Mouse (Mus musculus) urinary bladder, postnatal 4 days (tissue): ENCODE results near the gene Gm28729.
"Not testable (repeated sequence)": the region's sequence is repeated elsewhere in the genome, so short reads cannot be mapped to it uniquely, and the experiment has no call there.

Source experiments
- DNase-seq, 2 experiments: peaks; one replicate each; pipeline ENCODE4 v3.0.0; 2021 to 2022; ENCODE audit warnings: low spot score in 2 of 2

The Gm28729 gene

GRCm38 (mm10) chr9:96521574-96521973 is 3.5 kb downstream of the Gm28729 start:
- DNase-seq, result not testable (repeated sequence)

GRCm38 (mm10) chr9:96517429-96517828 is 7.6 kb downstream of the Gm28729 start:
- DNase-seq, result no peak

DNA sequence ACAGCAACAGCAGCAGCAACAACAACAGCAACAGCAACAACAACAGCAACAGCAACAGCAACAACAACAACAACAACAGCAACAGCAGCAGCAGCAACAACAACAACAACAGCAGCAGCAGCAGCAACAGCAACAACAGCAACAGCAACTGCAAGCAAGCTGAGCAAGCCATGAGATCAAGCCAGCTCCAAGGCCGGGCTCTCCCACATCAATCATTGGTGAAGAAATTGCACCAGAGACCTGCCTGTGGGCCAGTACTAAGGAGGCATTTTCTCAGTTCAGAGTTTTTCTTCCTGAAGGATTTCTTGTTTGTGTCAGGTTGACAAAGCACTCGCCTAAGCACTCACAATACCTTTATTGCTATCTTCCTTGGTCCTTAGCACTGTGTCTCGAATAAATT is 8.3 kb downstream of the Gm28729 start:
- no peak for DNase-seq

DNA sequence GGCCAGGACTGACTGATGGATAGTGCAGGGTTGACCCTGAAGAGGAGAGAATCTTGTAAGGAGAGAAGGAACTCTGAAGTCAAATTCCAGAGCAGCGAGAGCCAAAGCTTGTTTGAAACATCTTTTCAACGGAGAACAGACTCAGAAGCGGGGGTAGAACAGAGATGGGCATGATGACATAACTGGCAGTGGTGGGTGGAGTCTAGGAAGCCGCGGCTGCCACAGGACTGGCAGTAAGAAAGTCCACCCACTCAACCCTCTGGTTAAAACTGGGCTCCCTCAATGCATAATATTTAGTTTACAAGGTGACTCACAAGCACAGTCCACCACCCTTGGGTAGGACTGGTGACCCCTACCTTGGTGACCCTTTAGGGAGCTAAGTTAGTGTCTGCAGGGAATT is 9.3 kb downstream of the Gm28729 start:
- DNase-seq, result no peak

GRCm38 (mm10) chr9:96514278-96514677 is 10.8 kb downstream of the Gm28729 start:
- no peak for DNase-seq

DNA sequence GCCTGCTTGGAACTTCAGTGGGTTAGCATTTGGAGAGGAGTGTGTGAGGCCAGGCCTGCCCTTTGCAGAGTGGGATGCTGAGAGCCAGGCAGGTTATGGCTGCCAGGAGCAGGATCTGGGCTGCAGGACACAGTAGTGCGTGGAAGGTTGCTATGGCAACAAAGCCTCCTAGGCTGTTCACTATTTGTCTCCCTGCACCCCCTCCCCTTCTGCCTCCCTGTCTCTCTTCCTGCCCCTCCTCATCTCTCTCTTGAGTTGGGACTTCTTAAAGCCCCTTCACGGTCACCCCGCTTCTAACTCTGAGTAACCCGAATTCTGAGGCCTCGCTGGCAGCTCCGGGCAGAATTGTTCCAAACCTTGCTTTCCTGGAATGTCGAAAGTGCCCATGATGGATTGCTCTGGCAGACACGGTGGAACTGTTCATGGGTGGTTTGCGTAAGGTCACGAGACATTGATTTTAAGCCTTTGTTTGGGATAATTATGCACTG is 19.0 kb downstream of the Gm28729 start:
- DNase-seq, result peak in 1 of 2 experiments; percentile 38

GRCm38 (mm10) chr9:96505156-96505555 is 19.9 kb downstream of the Gm28729 start:
- DNase-seq, result no peak

- DNase-seq, result no peak
Measured at GRCm38 (mm10) chr9:96504116-96504895, 20.8 kb downstream of the Gm28729 start.

DNA sequence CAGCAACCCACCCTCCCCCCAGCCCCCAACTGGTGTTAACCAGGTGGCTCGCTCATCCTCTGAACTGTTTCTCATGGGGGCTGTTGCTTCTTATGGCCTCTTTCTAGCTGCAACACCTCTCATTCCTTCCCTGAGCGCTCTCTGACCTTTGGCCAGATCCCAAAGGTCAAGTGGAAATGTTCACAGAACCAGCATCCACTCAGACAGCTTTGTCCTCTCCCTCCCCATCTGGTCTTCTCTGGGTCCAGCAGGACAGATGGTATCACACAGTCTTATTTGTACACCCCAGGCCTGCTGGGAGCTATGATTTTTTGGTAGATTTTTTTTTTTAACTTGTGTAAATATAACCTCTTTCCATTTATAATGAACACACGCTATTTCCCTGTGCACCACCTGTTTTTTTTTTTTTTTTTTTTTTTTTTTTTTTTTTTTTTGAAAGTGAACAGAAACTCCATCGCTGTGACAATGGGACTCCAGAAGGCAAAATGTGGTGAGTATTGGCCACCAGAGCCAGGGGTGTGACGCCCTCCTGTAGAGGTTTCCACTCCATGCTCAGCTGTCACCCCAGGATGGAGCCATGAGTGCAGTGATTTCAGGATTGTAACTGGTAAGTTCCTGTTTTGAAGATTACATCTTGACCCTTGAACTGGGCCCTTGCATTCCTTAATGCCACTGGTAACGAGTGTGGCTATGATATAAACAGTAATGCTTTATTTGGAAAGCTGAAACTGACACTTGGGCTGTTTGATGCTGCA is 22.0 kb downstream of the Gm28729 start:
- no peak for DNase-seq

GRCm38 (mm10) chr9:96501217-96501616 is 23.8 kb downstream of the Gm28729 start:
- no peak for DNase-seq

- no peak for DNase-seq
Measured at GRCm38 (mm10) chr9:96493212-96493611, 31.9 kb downstream of the Gm28729 start.

DNA sequence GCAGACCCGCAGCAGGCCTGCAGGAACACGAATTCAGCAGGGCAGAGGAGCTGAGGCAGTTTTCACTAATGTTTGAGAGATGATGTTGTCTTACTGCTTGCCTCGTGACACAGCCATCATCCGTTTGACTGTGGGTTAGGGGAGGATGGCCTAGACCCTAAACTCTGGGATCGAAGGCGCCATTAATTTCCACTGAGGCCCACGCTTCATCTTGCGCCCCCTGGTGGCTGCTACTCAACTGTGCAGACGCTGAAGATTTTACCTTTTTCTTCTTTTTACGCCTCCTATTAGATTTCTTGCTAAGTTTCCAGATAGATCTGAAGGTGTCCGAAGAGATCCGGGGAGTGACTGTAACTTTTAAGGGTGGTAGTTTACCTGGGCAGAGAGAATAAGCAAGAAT is 33.3 kb downstream of the Gm28729 start:
- DNase-seq, result no peak

GRCm38 (mm10) chr9:96487869-96488268 is 37.2 kb downstream of the Gm28729 start:
- DNase-seq, result not testable (repeated sequence)

DNA sequence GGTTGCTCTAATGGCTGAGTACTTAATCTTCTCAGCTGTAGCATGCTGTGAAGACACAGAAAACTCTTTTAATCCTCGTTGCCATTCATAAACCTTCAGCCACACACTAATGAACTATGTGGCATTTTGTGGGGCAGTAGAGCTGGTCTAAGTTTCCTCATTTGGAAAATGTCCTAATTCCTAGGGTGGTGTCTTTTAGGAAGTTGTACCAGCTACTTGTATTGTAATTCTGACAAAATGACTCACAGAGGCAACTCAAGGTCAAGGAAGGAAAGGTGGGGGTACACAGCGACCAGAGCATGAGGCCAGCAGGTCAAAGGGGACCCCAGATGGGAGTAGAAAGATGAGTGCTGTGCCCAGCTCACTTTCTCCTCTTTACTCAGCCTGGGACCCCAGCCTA is 41.4 kb downstream of the Gm28729 start:
- DNase-seq, result no peak

GRCm38 (mm10) chr9:96483028-96483427 is 42.0 kb downstream of the Gm28729 start:
- DNase-seq, result no peak

- DNase-seq, result peak; percentile 99 to 100
Measured at GRCm38 (mm10) chr9:96478071-96478888, 46.8 kb downstream of the Gm28729 start, which contains the start of gene Rnf7. Gene Rnf7, minus strand, starts transcription at chr9:96478675.

GRCm38 (mm10) chr9:96472356-96472755 is 52.7 kb downstream of the Gm28729 start:
- no peak for DNase-seq

DNA sequence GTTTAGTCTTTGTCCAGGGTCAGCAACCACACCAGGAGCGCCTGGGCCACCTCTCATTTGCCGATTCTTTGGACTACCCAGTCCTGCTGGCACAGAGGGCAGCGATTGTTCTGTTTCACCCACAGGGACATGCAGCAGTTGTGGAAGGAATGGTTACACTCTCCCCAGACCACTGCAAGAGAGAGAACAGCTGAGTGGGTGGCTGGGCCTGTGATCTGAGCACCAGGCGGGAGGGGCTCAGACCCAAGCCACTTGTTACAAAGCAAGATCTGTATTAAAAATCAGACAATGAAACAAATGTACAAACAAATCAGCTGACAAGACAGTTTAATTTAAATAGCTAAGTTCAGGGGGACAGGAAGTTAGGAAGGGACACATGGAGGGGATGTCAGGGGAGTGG is 53.4 kb downstream of the Gm28729 start:
- not testable (repeated sequence) for DNase-seq

DNA sequence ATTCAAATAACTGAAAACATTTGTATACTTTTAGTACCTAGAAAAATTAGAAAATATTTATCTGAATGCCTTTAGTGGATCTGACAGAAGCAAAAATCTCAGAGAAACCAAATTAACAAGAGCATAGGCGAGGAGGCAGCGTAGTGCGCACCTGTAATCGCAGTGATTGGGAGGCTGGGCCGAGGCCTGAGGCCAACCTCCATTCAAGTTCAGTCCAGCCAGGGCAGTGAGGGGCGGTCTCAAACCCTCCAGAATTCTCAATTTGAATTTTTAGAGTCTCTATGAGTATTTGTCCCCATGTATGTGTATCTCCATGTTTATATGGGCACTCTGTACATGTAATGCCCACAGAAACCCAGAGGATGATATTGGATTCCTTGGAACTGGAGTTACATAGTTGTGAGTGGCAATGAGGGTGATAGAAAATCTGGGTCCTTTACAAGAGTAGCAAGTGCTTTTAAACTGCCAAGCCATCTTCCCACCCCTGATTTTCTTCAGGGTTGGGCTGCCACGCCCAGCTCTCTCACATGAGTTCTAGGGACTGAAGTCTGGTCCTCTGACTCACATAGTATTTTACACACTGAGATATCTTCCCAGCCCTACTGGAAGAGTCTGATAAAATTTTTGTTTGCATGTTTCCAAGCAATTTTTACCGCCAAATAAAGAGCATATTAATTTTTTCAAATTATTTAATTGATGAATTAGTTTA is 54.6 kb downstream of the Gm28729 start:
- no peak for DNase-seq

DNA sequence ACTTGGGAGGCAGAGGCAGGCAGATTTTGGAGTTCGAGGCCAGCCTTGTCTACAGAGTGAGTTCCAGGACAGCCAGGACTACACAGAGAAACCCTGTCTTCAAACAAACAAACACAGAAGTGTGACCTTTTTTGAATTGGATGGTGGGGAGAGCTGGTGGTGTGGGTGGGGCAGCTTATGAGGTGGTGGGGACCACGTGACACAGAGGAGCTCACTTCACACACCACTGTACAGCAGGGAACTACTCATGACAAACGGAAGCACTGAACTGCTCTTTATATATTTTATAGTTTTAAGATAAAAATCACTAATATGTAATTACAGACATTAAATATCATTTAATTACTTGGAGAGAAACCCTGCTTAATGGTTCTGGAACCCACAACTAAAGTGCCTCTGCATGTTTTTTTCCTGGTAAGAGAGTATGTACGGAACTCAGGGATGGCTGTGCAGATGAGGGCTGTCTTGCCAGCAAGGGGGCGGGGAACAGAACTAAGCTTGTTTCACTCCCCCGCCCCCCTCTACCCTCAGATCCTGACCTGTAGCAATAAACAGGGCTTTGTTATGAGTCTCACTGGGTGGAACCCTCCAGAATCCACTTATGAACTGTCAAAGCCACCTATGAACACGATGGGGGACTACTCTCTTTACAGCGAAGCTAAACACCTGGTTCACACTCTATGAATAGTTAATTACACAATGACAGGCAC is 55.4 kb downstream of the Gm28729 start:
- no peak for DNase-seq

DNA sequence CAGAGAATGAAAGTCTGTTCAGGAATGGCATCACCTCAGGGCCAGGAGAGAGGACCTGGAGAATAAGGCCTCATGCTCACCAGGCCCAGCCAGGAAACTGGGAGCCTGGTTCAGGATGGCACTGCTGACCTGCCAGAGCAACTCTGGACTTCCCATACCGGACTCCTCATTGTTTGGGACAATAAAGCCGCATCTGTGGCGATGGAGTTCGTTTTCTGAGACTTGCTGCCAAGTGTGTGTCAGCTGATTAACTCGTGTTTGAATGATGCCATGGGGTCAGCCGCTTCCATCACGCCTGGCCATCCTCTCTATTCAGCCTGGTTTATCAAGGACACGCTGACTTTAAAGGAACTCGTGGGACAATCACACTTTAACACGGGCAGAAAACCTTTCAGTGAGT is 61.4 kb downstream of the Gm28729 start:
- DNase-seq, result no peak
